Mouse (Mus musculus): ENCODE data around the gene Asic3.

DNA sequence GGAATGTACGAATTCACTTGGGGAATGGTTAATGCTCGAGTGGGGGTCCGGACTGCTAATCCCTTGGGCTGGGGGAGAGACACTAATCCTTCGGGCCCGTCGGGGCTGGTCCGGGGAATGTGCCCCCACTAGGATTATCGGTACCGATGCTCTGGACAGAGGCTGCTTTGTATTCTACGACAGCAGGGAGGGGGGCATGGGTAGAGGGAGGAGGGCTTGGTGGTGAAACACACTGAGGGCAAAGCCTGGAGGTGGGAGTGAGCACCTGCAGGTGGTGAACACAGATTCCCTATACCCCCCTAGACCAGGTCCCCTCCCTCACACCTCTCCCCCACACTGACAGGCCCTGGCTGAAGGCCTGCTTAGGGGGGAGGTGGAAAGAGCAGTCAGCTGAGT, 12.8 kb downstream of the Asic3 start:
- TF ChIP-seq TAL1 (conservative IDR thresholded peaks at IDR 0.05; ENCODE audit: low read depth, low read length) (no peak), CTCF (IDR thresholded peaks at IDR 0.05; ENCODE audit: low read depth, low read length) (no peak)

Measured in G1E (cell line).